Mouse (Mus musculus): Measurements from ENCODE around the gene Arl16. TPM values are rescaled to one million over a fixed set of nuclear protein-coding genes. Genes with fewer than 3 reads are reported as not detected.

Arl16 gene
- total RNA-seq, 2 experiments from 2014 or later, result 56.7 to 61.6 TPM

GRCm38 (mm10) chr11:120492024-120492877 is 24.8 kb upstream of the Arl16 start:
- peak in 1 of 2 experiments; percentile 32 for DNase-seq (ENCODE audit: low spot score in 2 of 2)

GRCm38 (mm10) chr11:120491317-120492023 is 24.1 kb upstream of the Arl16 start, which contains the start of gene Slc25a10:
TSS of gene Slc25a10 (plus strand) at chr11:120491840.
- DNase-seq (ENCODE audit: low spot score in 2 of 2), result peak; percentile 81 to 88

GRCm38 (mm10) chr11:120490291-120491046 is 23.1 kb upstream of the Arl16 start:
- DNase-seq (ENCODE audit: low spot score in 2 of 2), result no peak

DNA sequence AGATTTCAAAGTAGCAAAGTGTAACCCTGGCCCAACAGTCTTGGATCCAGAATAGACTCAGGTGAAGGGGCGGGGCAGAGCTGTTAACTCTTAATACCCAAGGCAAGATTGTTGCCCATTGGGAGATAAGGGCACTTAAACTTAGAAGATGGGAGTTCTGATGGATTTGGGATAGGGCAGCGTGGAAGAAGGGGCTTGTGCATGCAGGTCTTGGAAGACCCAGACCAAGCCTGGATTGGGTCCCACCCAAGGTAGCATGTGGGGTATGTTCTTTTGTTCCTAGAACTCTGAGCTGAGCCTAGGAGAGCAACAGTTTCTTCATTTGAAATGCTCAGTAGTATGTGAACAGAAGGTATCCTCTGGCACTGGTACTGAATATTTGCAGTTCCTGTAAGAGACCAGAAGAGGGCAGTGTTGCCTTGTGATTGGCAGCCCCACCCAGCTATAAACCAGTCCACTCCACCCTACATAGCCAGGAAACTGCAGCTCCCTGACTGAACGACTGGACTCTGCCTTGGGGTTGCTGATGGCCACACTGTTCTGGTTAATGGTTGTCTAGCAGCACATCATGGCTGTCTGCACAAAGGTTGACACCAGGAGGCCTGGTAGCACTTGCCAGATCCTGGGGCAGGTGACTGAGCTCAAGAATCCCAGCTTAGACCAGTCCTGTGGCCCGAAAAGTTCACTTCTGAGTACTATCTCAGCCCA is 21.8 kb upstream of the Arl16 start:
- DNase-seq (ENCODE audit: low spot score in 2 of 2), result peak; percentile 60 to 88

DNA sequence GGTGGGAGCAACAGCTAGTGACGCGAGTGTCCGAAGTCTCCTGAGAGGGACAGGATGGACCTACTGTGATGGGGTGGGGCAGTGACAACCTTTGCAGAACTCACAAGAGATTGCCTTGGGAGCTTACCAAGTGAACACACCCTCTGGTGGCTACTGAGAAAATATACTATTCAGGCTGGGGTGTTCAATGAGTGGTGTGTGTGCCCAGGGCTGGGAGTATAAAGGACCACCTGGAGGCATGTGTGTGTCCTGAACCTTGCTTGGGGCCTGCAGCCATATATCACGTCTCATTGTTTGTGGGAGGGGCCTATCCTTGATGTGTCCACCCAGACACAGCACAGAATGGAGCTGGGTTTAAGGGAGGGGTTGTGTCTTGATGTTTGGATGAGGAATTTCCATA is 21.1 kb upstream of the Arl16 start:
- DNase-seq (ENCODE audit: low spot score in 2 of 2), result no peak

DNA sequence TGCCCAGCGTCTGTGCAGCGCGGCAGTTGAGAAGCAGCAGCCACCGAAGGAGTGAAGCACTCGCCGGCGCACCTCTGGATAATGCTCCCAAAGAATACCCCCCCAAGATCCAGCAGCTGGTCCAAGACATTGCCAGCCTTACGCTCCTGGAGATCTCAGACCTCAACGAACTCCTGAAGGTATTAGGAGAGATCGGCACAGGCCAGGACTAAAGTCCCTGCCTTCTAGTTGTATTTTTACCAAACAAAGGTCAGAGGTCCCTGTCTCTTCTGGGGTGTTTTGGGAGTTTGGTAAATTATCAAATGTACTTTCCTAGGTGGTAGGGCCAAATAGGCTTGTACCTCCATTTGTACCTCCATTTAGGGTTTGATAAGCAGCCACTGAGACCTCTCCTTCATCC is 17.8 kb upstream of the Arl16 start:
- no peak for DNase-seq (ENCODE audit: low spot score in 2 of 2)

- peak; percentile 88 to 93 for DNase-seq (ENCODE audit: low spot score in 2 of 2)
These were observed 17.0 kb upstream of the Arl16 start, which contains the start of gene Mrpl12 for GRCm38 (mm10) chr11:120484265-120484981. TSS of gene Mrpl12 (plus strand) at chr11:120484613.

GRCm38 (mm10) chr11:120483448-120483934 is 16.1 kb upstream of the Arl16 start:
- DNase-seq (ENCODE audit: low spot score in 2 of 2), result no peak

DNA sequence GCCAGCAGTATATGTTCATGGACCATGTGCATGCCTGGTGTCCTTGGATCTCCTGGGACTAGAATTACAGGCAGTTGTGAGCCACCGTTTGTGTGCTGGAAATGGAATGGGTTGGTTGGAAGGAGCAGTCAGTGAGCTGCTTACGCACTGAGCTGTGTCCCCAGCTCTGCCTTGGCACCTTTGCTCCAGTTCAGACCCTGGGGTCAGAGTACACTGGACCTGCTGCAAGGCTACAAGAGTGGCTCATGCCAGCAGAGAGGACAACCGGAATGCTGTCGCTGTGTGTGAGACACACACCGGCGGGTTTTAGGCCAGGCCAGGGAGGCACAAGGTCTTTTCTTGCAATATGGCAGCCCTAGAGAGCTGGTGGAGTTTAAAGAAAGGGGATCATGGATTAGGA is 4.6 kb upstream of the Arl16 start:
- DNase-seq (ENCODE audit: low spot score in 2 of 2), result no peak

DNA sequence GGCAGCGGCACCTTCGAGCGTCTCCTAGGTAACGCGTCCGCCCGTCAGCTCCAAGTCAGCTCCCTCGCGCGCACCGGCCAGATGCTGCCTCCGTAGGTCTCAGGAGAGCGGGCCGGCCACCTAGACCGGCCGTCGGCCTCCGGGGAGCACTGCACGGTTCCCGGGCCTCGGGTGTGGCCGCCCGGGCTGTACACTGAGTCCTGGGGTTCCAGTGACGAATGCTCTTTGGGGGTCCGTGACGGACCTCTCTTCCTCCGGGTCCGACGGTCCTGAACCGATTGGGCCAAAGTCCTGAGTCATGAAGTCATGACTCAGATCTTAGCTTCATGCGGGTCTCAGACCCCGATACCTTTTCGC is 307 bp upstream of the Arl16 start:
- DNase-seq (ENCODE audit: low spot score in 2 of 2), result no peak

DNA sequence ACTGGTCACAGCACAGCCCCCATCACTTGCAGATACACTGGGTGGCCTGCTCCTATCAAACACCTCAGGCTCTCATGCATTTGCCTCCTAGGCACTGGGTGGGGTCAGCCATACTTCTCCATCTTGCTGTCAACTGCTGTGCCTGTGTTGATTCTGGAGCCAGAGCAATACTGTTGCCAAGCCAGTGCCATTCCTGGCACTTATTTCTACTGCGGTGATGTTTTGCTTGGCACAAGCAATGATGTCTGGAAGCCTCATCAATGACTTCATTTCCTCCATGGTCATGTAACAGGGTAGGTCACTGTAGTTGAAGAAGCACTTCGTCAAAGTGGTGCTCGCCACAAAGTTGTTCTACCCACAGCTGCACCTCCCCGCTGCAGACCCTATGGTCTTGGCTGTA is 1.9 kb downstream of the Arl16 start:
- no peak for DNase-seq (ENCODE audit: low spot score in 2 of 2)

GRCm38 (mm10) chr11:120464365-120464764 is 3.0 kb downstream of the Arl16 start:
- no peak for DNase-seq (ENCODE audit: low spot score in 2 of 2)

DNA sequence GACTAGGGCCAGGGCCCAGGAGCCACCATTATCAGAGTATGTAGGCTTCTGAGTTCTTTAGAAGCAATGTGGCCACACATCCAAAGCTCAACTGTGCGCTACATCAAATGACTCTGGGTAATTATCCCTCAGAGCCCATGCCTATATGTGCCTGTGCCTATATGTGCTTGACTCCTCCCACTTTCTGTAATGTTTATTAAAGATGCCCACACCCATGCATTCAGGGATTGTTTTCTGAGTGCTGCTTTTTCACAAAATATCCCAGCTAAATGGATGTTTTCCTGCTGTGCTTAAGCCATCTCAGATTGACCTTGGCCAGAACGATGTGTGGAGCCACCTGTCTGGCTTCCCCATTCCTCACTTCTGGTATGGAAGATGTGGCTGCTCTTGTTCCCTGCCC is 3.9 kb downstream of the Arl16 start:
- no peak for DNase-seq (ENCODE audit: low spot score in 2 of 2)

DNA sequence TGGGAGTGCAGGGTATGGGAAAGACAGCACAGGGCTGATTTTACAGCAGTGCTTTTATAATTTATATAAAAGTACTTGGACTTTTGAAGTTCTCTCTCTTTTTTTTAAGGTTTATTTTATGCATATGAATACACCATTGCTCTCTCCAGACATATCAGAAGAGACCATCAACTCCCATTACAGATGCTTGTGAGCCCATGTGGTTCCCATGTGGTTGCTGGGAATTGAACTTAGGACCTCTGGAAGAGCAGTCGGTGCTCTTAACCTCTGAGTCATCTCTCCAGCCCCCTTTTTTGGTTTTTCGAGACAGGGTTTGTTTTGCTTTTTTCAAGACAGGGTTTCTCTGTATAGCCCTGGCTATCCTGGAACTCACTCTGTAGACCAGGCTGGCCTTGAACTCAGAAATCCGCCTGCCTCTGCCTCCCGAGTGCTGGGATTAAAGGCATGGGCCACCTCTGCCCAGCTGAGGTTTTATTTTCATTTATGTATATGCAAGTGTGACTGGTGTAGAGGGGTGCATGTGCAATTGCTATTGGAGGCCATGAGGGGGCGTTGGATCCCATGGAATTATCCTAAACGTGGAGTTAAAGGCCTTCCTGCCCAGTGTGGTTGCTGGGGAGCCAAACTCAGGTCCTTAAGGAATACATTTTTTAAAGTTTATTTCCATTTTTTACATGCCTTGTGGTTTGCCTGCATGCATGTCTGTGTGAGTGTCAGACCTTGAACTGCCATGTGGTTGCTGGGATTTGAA is 8.4 kb downstream of the Arl16 start:
- DNase-seq (ENCODE audit: low spot score in 2 of 2), result no peak

DNA sequence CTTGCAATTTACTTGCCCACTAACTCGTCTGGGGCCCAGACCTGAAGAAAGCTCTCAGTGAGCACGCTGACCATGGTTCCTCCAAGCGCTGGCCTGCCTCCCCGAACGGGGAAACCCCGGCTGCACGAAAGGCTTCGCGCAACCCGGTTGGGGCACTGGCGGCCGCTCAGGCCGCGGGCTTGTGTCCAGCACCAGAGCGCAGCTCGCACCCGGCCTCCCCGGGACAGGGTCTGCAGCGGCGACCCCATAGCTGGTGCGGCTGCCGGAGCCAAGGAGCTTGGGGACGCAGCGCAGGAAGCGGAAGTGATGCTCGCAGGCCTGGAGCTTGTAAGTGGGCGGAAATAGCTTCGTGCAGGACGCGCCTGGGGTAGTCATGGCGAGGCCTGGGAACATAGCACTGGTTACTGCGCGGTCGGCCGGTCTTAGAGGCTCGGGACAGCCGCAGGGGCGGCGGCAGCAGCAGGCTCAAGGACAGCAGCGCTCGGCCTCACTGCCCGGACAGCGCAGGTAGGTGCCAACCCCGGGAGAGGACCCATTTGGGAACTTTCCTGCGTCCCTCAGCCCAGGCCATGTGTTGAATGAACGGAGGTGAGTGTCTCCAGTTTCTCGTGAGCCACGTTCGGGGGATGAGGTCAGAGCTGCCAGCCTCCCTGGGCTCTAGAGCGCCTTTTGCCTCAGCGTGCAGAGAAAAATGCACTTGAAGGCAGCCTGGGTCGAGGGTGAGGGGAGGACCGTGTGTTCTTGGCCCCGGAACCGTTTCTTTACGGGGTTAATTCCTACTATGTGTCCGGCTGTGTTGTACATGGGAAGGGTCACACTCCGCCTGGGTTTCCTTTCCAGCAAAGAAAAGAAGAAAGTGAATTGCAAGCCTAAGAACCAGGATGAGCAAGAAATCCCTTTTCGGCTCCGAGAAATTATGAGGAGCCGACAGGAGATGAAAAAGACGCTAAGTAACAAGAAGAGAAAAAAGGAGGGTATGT is 9.3 kb downstream of the Arl16 start, which contains the start of the genes Oxld1 and Ccdc137:
Gene Oxld1, minus strand, starts transcription at position 297 of the 980 bp plus-strand sequence.
Gene Ccdc137, plus strand, starts transcription at position 344 of the 980 bp plus-strand sequence.
- peak; percentile 77 to 80 for DNase-seq (ENCODE audit: low spot score in 2 of 2)

DNA sequence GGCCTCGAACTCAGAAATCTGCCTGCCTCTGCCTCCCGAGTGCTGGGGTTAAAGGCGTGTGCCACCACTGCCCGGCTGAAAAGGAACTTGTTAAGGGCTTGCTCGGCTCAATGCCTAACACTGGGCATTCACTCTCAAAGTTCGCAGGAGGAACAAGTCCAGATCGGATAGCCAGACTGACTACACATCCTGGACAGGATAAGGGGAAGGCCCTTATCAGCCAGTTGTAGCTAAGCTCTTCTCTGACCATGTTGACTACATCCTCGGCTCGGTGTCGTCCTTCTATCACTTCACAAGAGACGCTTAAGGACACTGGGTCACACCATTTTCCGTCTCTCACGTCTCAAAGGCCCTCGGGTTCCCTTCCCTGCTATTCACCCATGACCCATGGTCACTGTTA is 10.0 kb downstream of the Arl16 start:
- no peak for DNase-seq (ENCODE audit: low spot score in 2 of 2)

GRCm38 (mm10) chr11:120455413-120455812 is 12.0 kb downstream of the Arl16 start:
- no peak for DNase-seq (ENCODE audit: low spot score in 2 of 2)

DNA sequence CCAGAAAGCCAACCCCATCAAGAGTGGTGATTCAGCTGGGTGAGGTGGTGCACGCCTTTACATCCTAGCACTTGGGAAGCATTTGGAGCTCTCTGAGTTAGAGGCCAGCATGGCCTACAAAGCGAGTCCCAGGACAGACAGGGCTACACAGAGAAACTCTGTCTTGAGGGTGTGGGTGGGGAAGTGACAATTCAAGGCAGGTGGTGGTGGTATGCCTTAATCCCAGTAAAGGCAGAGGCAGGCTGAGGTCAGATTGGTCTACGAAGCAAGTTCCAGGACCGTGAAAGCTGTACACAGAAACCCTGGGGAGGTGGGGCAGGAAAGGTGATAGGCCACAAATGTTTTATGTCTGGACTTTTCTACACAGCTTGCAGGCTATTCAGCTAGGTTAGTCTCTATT is 12.4 kb downstream of the Arl16 start:
- no peak for DNase-seq (ENCODE audit: low spot score in 2 of 2)
